Mouse (Mus musculus): ENCODE results near the gene 1700030K09Rik.

1700030K09Rik gene

DNA sequence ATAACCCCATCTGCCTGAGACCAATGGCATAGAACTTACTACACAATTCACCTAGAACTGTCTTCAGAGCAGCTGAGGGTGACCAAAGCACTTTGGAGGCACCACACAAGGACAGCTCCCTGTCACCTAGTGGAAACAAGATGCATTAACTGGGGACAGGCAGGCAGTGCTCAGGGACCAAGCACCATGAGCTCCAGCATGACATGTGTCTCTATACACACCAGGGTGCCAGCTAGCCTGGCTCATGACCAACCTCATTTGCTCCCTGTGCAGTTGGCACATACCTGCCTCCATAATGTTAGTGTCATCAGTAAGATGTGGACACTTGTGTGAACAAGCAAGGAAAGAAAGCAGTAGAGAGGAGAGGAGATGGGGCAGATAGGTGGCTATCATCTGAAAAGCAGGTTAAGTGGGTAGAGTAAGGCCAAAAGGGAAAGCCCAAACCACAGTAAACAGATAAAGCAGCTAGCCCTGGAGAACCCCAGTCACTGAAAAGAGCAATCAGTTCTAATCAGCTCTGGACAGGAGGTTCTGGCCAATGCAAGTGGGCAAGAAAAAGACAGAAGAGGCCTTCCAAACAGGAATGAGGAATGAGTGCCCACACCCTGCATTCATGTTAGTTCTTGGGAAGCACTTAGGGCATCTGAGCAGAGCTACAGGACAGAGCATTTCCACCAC, 61.1 kb downstream of the 1700030K09Rik start:
- no peak for DNase-seq (ENCODE audit: low spot score in 2 of 2)

DNA sequence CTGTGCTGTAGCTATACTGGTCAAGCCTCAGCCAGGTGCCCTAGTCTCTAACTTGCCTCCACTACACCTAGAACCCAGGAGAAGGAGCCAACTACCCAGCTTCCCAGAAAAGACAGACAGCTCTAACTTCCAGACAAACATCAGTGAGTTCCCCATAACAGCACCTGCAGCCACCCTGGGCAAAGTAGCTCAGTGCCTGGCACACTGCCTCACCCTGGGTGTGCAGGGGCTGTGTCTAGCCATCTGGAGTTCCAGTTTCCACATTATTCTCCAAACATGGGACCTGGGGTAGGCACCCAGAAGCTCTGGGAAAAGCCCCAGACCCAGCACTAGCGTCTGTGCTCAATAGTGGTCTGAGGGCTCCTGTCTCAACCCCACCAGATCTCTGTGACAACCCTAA, 63.8 kb downstream of the 1700030K09Rik start:
- no peak for DNase-seq (ENCODE audit: low spot score in 2 of 2)

Data from right cerebral cortex, postnatal 36 days (tissue).